Mouse (Mus musculus): ENCODE data around the gene Pigo.
A peak's percentile ranks its signal among the peaks of the same experiment; 100 is the strongest.

Pigo gene

DNA sequence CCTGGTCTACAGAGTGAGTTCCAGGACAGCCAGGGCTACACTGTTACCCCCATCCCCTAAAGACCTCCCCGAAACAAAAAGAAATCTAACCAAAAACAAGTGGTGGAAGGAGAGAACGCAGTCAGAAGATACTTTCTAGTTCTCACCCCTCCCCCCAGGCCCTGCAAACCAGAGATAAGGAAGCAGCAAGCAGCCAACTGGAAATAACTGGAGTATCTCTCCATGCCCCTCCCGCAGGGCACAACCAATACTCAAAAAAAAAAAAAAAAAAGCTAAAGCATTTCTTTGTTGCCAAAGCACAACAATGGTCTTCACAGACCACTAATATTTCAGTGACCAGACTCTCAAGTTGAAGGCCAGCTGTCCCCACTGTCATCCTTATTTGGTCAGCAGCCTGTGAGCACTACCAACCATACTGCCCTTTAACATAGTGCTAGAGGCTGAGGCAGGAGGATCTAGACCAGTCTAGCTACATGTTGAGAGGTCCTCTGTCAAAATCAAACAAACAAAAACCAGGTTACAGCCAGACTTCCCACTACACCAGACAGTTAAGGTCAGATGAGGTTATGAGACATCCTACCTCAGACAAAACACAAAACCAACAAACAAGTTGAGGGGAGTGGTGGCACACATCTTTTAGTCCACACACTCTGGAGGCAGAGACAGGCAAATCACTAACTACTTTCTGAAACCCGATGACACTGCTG is 12.4 kb upstream of the Pigo start:
- DNase-seq (ENCODE audit: low read depth) = no peak

- no peak for DNase-seq (ENCODE audit: low read depth)
Observed at GRCm38 (mm10) chr4:43036356-43036755, 10.7 kb upstream of the Pigo start.

DNA sequence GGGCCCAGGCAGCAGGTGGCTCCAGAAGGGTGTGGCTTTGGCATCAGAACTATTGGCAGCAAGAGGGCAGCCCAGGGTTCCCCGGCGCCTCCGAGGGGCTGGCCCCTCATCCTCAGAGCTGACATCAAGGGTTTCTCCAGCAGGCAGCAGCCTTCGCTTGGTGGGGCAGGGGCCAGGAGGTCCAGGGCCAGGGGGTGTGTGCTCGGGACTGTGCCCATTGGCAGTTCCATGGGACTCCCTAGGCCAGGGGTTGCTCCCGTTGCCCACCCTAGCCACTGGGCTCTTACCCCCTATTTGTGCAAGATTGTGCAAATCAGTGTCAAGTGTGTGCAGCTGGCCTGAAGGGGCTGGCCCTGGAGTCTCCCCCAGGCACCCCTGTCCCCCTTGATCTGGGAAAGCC is 10.2 kb upstream of the Pigo start:
- no peak for DNase-seq (ENCODE audit: low read depth)

- DNase-seq (ENCODE audit: low read depth) = no peak
Observed at GRCm38 (mm10) chr4:43033481-43033880, 7.9 kb upstream of the Pigo start.

DNA sequence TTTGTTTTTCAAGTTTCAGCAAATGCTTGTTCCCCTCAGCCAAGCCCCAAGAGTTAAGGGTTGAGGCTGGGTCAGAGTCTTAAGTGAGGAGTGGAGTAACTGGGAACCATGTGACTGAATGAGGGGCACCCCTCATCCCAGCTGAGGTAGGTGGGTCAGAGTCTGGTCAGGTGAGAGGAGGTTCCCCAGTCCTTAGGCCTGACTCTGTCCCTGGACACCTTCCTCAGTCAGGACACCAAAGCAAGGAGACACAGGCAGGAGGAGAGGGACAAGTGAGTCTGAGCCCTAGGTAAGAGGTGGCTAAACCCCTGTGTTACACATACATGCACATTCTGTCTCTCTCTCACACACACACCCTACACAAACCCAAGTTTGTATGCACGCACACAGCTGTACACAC is 6.9 kb upstream of the Pigo start:
- no peak for DNase-seq (ENCODE audit: low read depth)

DNA sequence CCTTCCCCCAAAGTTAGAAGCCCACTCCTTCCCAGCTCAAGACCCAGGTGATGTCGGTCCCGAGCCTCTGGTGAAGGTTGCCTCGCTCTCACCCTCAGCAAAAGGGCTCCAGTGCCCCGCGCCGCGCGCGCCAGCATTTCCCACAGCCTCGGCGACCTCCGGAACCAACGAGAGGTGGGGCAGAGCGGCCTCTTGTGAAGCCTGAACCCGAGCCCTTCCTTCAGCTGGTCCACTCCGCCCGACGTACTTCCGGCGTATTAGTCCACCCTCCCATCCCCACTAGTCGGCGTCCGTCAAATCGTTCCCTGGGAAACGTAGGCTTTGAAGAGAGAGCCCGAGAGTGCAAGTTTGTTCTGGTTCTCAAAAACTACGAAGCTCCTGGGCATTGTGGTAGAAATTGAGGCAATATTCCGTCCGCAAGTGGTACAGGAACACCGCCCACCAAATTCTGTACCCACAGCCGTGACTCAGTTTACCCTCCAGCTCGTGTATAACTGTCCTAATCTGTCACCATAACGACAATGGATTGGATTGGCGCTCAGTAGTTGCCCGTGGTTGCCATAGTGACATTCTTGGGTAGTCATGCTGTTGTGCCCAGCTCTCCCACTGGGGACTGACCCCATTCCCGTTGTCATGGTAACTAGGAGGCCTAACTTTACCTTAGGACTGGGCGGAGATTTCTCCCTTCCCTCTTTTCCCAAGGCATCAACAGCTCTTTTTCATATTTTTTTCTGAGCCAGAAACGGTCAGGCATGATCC is 5.8 kb upstream of the Pigo start, which contains the start of gene Stoml2:
TSS of gene Stoml2 (minus strand) at position 474 of the 759 bp plus-strand sequence.
- DNase-seq (ENCODE audit: low read depth) = peak; percentile 85

DNA sequence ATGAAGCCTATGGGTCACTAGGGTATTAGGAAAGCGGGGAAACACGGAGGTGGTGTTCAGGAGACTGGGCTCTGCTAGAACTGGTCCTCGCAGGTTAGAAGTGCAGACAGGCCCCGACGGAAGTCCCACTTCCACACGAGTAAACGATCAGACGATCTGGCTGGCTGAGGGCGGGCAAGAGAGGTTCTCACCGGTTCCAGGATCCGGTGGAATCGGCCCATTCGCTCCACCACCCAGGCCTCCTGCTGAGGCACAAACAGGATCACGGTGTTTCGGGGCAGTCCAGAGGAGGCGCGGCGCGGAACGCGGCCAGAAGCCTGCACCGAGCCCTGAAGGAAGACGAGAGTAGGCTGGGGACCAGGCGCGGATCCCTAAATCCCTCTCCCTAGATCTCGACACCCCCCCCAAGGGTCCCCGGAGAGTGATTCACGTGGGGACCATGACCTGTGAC is 5.2 kb upstream of the Pigo start:
- DNase-seq (ENCODE audit: low read depth) = no peak

GRCm38 (mm10) chr4:43030352-43030751 is 4.7 kb upstream of the Pigo start:
- no peak for DNase-seq (ENCODE audit: low read depth)

- DNase-seq (ENCODE audit: low read depth) = no peak
Observed at GRCm38 (mm10) chr4:43029749-43030148, 4.1 kb upstream of the Pigo start.

GRCm38 (mm10) chr4:43029121-43029520 is 3.5 kb upstream of the Pigo start:
- DNase-seq (ENCODE audit: low read depth) = no peak

DNA sequence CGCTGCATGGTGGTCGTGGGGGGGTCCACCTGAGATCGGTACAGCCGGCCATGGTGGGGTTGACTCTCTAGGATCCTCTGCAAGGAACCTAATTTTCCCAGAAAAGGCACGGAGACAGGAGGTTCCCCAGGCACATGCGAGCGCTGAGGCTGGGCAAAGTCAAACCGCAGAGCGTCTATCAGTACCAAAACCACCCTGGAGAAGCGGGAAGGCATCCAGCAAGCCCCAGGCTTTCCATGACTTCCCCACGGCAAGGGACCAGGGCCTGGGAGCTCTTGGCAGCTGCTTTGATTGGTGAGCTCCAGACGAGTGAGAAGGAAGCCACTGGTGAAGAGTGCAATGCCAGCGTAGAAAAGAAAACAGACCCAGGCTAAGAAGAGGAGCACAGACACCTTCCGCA is 946 bp downstream of the Pigo start:
- no peak for DNase-seq (ENCODE audit: low read depth)

DNA sequence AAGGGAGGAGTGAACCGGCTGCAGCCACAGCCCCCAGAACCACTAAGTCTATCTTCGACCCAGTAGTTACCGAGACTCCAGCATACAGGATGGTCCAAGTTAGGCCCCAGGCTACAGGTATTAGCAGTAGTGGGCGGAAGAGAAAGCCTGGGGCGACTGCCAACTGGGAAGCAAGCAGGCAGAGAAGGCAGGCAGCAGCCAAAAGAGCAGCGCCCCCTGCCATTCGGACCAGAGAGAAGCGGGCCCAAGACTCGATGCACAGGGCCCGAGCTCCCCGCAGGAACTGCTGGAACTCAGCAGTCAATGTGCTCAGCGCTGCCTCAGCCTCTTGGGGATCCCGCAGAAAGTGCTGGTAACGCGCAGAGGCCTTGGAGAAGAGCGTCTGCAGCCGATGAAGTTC is 4.3 kb downstream of the Pigo start:
- no peak for DNase-seq (ENCODE audit: low read depth)

- no peak for DNase-seq (ENCODE audit: low read depth)
Observed at GRCm38 (mm10) chr4:43020876-43021275, 4.7 kb downstream of the Pigo start.

- no peak for DNase-seq (ENCODE audit: low read depth)
Observed at GRCm38 (mm10) chr4:43019641-43020465, 5.8 kb downstream of the Pigo start.

- DNase-seq (ENCODE audit: low read depth) = no peak
Observed at GRCm38 (mm10) chr4:43019176-43019575, 6.4 kb downstream of the Pigo start.

GRCm38 (mm10) chr4:43018156-43018555 is 7.5 kb downstream of the Pigo start:
- peak; percentile 14 for DNase-seq (ENCODE audit: low read depth)

GRCm38 (mm10) chr4:43012091-43012490 is 13.5 kb downstream of the Pigo start:
- DNase-seq (ENCODE audit: low read depth) = no peak

- DNase-seq (ENCODE audit: low read depth) = peak; percentile 50
Observed at GRCm38 (mm10) chr4:43010161-43011038, 15.2 kb downstream of the Pigo start, which contains the start of gene Fancg. TSS of gene Fancg (minus strand) at chr4:43010506.

DNA sequence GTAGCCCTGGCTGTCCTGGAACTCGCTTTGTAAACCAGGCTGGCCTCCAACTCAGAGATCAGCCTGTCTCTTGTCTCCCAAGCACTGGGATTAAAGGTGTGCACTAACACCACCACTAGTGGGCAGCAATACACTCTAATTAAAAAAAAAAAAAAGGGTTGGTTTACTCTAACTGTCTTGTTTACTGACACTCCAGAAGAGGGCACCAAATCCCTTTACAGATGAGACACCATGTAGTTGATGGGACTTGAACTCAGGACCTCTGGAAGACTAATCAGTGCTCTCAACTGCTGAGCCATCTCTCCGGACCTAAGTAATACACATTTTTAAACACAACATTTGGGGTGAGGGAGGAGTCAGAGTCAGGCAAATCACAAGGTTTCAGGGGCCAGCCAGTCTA is 19.9 kb downstream of the Pigo start:
- peak; percentile 17 for DNase-seq (ENCODE audit: low read depth)

- no peak for DNase-seq (ENCODE audit: low read depth)
Observed at GRCm38 (mm10) chr4:43004951-43005350, 20.7 kb downstream of the Pigo start.

- no peak for DNase-seq (ENCODE audit: low read depth)
Observed at GRCm38 (mm10) chr4:43002756-43003439, 22.7 kb downstream of the Pigo start.

All from fibroblast of lung, adult 2 months (primary cell).